Mouse (Mus musculus) neural tube, embryonic 10.5 days (tissue): Measurements from ENCODE around the gene Crocc2.
A peak's percentile ranks its signal among the peaks of the same experiment; 100 is the strongest.

Source experiments
- DNase-seq: peaks from one replicate; pipeline ENCODE4 v3.0.0-alpha.2; 2017; ENCODE audit warnings: low spot score; ENCODE audit errors: extremely low spot score

Gene Crocc2

GRCm38 (mm10) chr1:93214612-93215011 is 46.1 kb downstream of the Crocc2 start:
- no peak for DNase-seq

DNA sequence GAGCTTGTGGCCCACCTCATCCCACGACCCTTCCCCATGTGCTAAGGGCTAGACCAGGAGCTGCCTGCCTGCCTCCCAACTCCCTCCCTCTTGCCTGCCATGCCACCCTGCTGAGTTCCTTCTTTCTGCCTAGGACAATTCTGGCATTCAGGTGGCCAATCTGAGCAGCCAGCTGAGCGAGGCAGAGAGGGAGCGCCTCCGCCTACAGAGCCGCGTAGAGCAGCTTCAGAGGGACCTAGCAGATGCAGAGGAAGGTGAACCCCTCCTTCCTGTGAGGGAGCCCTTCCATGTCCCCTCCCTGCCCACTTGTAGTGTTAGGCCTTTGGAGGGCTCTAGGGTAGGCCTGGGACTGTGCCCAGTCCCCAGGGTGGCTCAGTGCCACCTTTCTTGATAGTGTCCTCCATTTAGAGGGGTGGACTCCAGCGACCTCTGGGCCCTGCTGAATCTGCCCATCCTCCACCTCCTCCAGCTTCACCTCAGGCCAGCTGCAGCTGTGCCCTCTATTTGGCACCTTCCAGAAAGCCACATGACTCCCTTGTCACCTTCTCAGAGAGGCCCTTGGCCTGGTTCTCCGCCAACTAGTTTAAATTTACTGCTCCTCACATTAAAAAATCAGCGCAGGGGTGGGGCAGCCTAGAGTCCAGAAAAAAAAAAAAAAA is 48.4 kb downstream of the Crocc2 start:
- no peak for DNase-seq

- DNase-seq: no peak
Observed at GRCm38 (mm10) chr1:93217530-93217929, 49.0 kb downstream of the Crocc2 start.

DNA sequence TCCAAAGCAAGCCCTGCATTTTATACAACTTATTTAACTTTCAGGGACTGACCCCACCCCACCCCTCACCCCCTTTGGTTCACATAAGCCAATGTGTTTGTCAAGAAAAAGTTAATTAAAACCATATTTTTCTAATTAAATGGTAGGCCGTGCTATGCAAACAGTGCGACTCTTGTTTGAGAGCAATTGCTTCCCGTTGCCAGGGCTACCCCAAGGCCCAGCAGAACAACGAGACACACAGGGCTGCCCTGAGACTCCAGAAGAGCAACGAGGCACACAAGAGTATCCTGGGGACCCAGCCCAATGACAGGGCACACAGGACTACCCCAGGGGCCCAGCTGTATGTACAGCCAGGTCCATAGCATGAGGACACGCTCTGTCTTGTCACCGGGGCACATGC is 52.3 kb downstream of the Crocc2 start:
- no peak for DNase-seq

DNA sequence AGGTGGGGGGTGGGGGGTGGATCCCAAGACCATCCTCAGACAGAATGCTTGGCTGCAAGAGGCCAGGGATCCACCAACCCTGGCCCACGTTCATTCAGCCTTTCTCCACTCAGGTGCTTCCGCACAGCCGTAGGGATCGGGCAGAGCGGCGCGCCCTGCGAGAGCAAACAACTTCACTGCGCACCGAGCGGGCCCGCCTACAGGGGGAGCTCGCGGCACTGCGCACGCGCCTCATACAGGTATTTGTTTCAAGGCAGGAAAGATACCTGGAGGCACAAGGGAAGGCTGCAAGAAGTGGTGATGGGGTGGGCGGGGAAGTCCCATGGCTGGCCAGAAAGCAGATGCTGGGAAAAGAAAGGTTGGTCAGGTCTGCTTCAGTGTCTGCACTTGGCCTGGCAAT is 55.4 kb downstream of the Crocc2 start:
- no peak for DNase-seq

- no peak for DNase-seq
Observed at GRCm38 (mm10) chr1:93225226-93225625, 56.7 kb downstream of the Crocc2 start.

- no peak for DNase-seq
Observed at GRCm38 (mm10) chr1:93225731-93226520, 57.4 kb downstream of the Crocc2 start.

- no peak for DNase-seq
Observed at GRCm38 (mm10) chr1:93227303-93227975, 58.9 kb downstream of the Crocc2 start.

- DNase-seq: no peak
Observed at GRCm38 (mm10) chr1:93227976-93228365, 59.4 kb downstream of the Crocc2 start.

DNA sequence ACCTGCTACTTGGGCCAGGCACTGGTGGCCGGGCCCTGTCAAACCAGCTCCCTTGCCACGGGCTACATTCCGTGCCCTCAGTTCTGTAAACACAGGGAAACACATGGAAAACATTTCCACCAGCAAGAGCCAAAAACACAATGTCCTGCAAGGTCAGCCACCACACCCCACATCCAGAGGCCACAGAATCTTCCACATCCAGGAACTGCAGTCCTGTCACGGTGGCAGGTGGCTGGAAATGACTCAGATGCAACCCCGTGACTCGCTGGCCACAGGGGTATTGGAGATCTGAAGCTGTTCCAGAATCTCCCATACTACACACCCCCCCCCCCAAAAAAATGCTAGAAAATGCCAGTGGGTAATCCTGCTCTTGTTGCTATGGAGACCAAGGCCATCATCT is 60.7 kb downstream of the Crocc2 start:
- no peak for DNase-seq

GRCm38 (mm10) chr1:93229626-93230025 is 61.1 kb downstream of the Crocc2 start:
- DNase-seq: no peak

- peak; percentile 86 for DNase-seq
Observed at GRCm38 (mm10) chr1:93235576-93236544, 67.3 kb downstream of the Crocc2 start, which contains the start of gene Sned1. Gene Sned1, plus strand, starts transcription at chr1:93235841.

- no peak for DNase-seq
Observed at GRCm38 (mm10) chr1:93236545-93236924, 68.0 kb downstream of the Crocc2 start.

- no peak for DNase-seq
Observed at GRCm38 (mm10) chr1:93237676-93238075, 69.2 kb downstream of the Crocc2 start.

- no peak for DNase-seq
Observed at GRCm38 (mm10) chr1:93238201-93238600, 69.7 kb downstream of the Crocc2 start.

DNA sequence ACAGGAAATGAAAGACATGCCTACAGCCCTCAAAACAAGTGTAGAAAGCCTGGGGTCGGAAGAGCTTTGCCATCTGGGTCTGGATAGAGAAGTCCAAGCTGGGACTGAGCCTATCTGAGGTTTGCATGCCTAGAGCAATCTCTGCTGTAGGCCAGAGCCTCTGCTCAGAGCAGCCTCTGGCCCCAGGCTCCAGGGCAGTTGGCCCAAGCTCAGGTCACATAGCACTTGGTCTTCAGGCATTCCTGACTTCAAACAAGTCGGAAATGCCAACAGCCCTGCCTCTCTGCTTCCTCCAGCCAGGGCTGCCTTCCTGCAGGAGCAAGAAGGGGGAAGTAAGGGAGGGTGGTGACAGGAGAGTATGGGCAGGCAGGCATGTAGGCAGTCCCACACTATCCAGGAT is 77.4 kb downstream of the Crocc2 start:
- no peak for DNase-seq

DNA sequence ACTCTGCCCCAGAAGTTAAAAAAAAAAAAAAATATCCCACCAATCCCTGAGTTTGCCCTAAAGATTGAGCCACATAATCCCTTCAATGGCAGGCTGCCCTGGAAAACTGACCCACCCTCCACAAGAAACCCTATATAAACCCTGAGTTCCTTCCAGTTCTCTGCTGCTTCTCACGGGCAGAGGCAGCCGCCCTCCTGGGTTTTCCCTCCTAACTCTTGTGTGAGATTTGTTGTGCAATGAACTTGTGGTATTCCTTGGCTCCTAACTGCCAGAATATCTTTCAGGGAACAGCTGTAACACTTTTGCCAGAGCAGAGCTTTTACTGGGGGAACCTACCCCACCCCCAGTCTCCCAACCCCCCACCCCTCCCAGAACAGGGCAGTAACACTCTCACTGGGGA is 84.1 kb downstream of the Crocc2 start:
- DNase-seq: no peak

DNA sequence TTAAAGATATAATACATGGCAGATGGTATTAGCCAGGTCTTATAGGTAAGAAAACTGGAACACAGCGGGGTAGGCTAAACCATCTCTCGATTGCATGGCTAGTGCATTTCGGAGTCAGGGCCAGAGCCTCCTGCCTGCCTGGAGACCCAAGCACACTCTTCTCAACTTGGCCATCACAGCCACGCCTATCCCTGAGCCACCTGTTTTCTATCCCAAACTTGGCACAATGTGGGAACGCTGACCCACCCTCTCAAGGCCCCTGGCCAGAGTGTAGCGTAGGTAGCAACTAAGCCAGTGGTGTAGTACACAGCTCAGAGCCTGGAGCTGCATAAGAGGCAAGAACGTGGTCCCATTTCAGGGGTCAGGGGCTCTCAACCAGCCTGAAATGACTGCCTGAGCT is 87.2 kb downstream of the Crocc2 start:
- no peak for DNase-seq

DNA sequence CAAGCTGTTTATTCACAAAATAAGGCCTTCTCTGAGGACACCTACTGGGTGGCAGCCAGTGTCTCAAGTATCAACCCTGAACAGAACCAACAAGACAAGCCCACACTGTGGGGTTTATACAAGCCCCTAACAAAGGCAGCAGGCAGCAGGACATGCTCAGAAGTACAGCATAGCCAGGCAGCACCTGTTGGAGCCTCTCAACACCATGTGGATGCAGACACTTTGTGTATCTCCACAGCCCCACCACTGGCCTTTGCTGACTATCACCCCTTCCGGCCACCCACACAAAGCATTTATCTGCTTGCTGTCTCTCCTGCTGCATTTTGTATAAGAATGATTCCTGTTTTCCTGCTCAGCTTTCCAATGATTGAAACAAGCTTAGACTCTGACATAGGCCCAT is 89.0 kb downstream of the Crocc2 start:
- no peak for DNase-seq

GRCm38 (mm10) chr1:93267207-93267606 is 98.7 kb downstream of the Crocc2 start:
- DNase-seq: peak; percentile 35

DNA sequence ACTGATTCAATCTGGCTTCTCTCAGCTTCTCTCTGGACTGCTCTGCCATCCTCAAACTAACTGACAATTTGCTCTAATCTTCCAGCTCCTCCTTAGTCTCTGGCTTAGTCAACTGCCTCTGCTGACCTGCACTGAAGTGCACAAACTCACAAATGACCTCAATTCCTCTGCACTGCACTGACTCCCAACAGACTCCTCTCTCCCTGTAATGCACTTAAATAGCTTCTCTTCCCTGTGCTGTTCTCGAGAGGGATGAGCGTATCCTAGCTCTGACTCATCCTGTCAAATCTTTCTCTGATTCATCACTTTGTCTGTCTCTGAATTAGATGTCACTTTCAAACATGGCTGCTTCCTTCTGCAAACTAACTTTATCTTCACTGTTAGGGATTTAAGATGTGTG is 99.7 kb downstream of the Crocc2 start:
- no peak for DNase-seq
